Mouse (Mus musculus) midbrain, embryonic 10.5 days (tissue): ENCODE data around the gene Map4k3. TPM values are rescaled to one million over a fixed set of nuclear protein-coding genes. Genes with fewer than 3 reads are reported as not detected.
"Not testable (repeated sequence)": the region's sequence is repeated elsewhere in the genome, so short reads cannot be mapped to it uniquely, and the experiment has no call there.

Source experiments
- DNase-seq: peaks from one replicate; pipeline ENCODE4 v3.0.0-alpha.2; 2017; ENCODE audit warnings: low spot score
- H3K27ac ChIP-seq: fragments of 300-500 bp; sonication (generic); replicated peaks from 2 replicates; pipeline ENCODE4 v1.5.1; 2016; ENCODE audit warnings: mild to moderate bottlenecking
- H3K27me3 ChIP-seq: fragments of 300-500 bp; sonication (generic); 2 replicates; pipeline ENCODE4 v1.6.1; 2016; ENCODE audit warnings: low read depth, mild to moderate bottlenecking; ENCODE audit not compliant: poor library complexity, severe bottlenecking
- H3K36me3 ChIP-seq: fragments of 300-500 bp; sonication (generic); 2 replicates; pipeline ENCODE4 v1.6.1; 2016; ENCODE audit warnings: mild to moderate bottlenecking, moderate library complexity
- H3K4me1 ChIP-seq: fragments of 300-500 bp; sonication (generic); 2 replicates; pipeline ENCODE4 v1.6.1; 2016
- H3K4me3 ChIP-seq: fragments of 300-500 bp; sonication (generic); 2 replicates; pipeline ENCODE4 v1.5.1; 2016; ENCODE audit warnings: mild to moderate bottlenecking, moderate library complexity
- H3K9me3 ChIP-seq: fragments of 300-500 bp; sonication (generic); replicated peaks from 2 replicates; pipeline ENCODE4 v1.6.1; 2016; ENCODE audit warnings: mild to moderate bottlenecking
- WGBS: fragments of 180-500 bp; shearing (Covaris S2); methylation state at CpG from one replicate; pipeline ENCODE4 v1.1.7; 2016; 5-methylcytosine and 5-hydroxymethylcytosine counted together
- polyA plus RNA-seq: library from polyadenylated mRNA; unstranded; fragments of >200 nt; fragmentation: Nextera tagmentation; extraction: Ambion mirVana; gene quantifications from 2 replicates; pipeline ENCODE4 v1.2.1, GENCODE M21; 2016

The Map4k3 gene
- polyA plus RNA-seq, 1 experiment from 2014 or later = 14.1 TPM

DNA sequence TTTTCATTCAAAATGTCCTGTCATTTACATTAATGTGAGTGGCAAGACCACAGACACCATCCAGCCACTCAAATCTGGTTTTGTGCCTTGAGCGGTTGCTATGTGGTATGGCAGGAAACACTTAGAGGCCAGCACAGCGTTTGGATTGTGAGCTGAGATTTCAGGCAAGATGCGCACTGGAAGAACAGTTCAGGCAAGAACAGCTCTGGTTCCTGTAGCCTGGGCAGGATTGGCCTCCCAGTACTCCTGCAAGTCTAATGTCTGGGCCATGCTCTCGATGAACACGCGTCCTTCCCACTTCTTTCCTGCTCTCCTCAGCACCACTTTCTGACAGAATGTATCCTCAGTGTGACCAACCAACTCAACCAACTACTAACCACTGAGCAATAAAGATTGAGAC lies 145.2 kb downstream of the Map4k3 start:
- Histone ChIP-seq H3K9me3 (no peaks in the 10 kb centered on the region), H3K4me3 (no peak overlapping the region), H3K27me3 (no peaks in the 10 kb centered on the region), H3K36me3 (peaks cover 72% of the 10 kb centered on the region), H3K4me1 (no peaks in the 10 kb centered on the region), H3K27ac (no peak overlapping the region)
- 96% methylated on average over 6 of the region's 6 CpGs for WGBS
- no peak for DNase-seq

GRCm38 (mm10) chr17:80579901-80580300 lies 148.4 kb downstream of the Map4k3 start:
- Histone ChIP-seq H3K9me3 (no peaks in the 10 kb centered on the region), H3K36me3 (peaks cover 46% of the 10 kb centered on the region), H3K4me1 (peaks cover 13% of the 10 kb centered on the region), H3K27ac (no peak overlapping the region), H3K27me3 (no peaks in the 10 kb centered on the region; the same call in 1 of the 2 replicates), H3K4me3 (no peak overlapping the region)
- 83% methylated on average over 6 of the region's 6 CpGs for WGBS
- no peak for DNase-seq

DNA sequence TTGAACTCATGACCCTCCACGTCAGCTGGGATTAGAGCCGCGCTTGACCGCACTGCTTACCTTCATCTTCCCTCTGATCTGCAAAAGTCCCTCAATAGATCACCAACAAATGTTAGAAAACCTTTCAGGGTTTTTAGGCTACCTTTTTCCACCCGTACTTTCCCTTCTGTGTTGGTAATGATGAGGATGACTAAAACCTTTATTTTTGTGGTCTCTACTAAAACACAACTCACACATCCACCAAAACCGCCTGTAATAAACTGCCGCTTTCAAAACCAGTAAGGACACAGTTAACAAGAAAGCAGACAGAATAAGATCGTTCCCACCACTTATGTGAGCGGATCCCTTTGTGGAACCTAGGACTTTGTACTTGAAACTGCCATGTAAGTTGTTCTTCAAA lies 149.2 kb downstream of the Map4k3 start:
- DNase-seq = no peak
- 91% methylated on average over 9 of the region's 9 CpGs for WGBS
- H3K36me3 ChIP-seq = peaks cover 38% of the 10 kb centered on the region
- no peak overlapping the region for H3K27ac ChIP-seq
- peaks cover 13% of the 10 kb centered on the region for H3K4me1 ChIP-seq
- H3K9me3 ChIP-seq = no peaks in the 10 kb centered on the region
- no peak overlapping the region for H3K4me3 ChIP-seq
- no peaks in the 10 kb centered on the region; the same call in 1 of the 2 replicates for H3K27me3 ChIP-seq

DNA sequence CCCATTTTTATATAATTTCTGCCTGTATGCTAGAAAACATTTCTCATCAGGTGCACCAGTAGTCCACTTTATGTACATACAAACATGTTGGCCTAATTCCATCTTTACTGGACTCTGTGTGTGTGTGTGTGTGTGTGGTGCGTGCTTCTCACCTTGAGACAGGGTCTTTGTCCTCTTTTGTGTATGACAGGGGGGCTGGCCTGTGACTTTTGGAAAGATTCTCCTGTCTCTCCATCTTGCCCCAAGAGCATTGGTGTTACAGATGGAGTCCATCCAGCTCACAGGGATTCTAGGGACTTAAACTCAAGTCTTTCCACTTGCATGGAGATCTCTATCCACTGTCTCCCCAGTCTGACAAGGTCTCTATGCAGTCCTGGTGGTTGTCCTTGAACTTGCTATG lies 150.2 kb downstream of the Map4k3 start:
- Histone ChIP-seq H3K36me3 (peaks cover 27% of the 10 kb centered on the region), H3K4me1 (peaks cover 14% of the 10 kb centered on the region), H3K27me3 (no peaks in the 10 kb centered on the region; the same call in 1 of the 2 replicates), H3K9me3 (no peaks in the 10 kb centered on the region), H3K27ac (no peak overlapping the region), H3K4me3 (no peak overlapping the region)
- whole genome bisulfite sequencing = 100% methylated on average over 1 of the region's 1 CpGs
- DNase-seq = no peak

GRCm38 (mm10) chr17:80577639-80578038 lies 150.6 kb downstream of the Map4k3 start, which contains the start of gene Cdkl4:
Gene Cdkl4, minus strand, starts transcription at chr17:80577813.
- Histone ChIP-seq H3K27ac (peak within 1 kb of the TSS; percentile 73), H3K27me3 (no peaks in the 10 kb centered on the region; the same call in 1 of the 2 replicates), H3K4me3 (peak within 1 kb of the TSS; percentile 62), H3K9me3 (no peaks in the 10 kb centered on the region), H3K4me1 (peaks cover 17% of the 10 kb centered on the region), H3K36me3 (peaks cover 23% of the 10 kb centered on the region)
- WGBS = 67% methylated on average over 15 of the region's 15 CpGs
- DNase-seq = no peak

GRCm38 (mm10) chr17:80577214-80577613 lies 151.1 kb downstream of the Map4k3 start:
- WGBS = 2% methylated on average over 30 of the region's 30 CpGs
- Histone ChIP-seq H3K9me3 (no peaks in the 10 kb centered on the region), H3K4me3 (peak overlapping the region; percentile 62), H3K27me3 (no peaks in the 10 kb centered on the region; the same call in 1 of the 2 replicates), H3K36me3 (peaks cover 21% of the 10 kb centered on the region), H3K4me1 (peaks cover 21% of the 10 kb centered on the region), H3K27ac (peak overlapping the region; percentile 73)
- DNase-seq = peak; percentile 73

GRCm38 (mm10) chr17:80575008-80575407 lies 153.3 kb downstream of the Map4k3 start:
- DNase-seq = no peak
- Histone ChIP-seq H3K4me1 (peaks cover 30% of the 10 kb centered on the region), H3K27me3 (no peaks in the 10 kb centered on the region; the same call in 1 of the 2 replicates), H3K27ac (no peak overlapping the region), H3K4me3 (no peak overlapping the region), H3K9me3 (no peaks in the 10 kb centered on the region), H3K36me3 (0 out of 2 replicates have a peak, but pooled peaks cover 2% of the 10 kb centered on the region)
- WGBS = 76% methylated on average over 7 of the region's 7 CpGs

DNA sequence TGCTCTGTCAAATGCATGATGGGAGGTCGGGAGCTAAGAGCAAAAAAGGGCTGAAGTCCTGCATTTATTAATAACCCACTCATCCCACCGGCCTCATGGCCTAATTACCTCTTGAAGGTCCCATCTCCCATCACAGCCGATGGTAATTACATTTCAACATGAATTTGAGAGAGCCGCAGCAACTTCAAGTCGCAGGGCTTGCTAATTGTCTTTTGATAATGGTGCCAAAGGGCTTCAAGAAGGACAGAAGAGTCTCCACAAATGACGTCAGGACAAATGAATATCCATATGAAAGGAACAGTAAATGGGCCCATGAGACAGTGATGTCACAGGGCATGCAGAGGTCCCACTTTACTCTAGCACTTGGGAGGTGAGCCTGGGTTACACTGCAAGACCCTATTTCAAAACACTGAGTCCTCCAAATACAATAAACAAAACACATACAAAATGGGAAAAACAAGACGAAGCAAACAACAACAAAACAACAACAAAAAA lies 153.8 kb downstream of the Map4k3 start:
- Histone ChIP-seq H3K27me3 (no peaks in the 10 kb centered on the region; the same call in 1 of the 2 replicates), H3K9me3 (no peaks in the 10 kb centered on the region), H3K27ac (no peak overlapping the region), H3K36me3 (no peaks in the 10 kb centered on the region), H3K4me3 (no peak overlapping the region), H3K4me1 (peaks cover 30% of the 10 kb centered on the region)
- DNase-seq = no peak
- WGBS = 87% methylated on average over 7 of the region's 7 CpGs

DNA sequence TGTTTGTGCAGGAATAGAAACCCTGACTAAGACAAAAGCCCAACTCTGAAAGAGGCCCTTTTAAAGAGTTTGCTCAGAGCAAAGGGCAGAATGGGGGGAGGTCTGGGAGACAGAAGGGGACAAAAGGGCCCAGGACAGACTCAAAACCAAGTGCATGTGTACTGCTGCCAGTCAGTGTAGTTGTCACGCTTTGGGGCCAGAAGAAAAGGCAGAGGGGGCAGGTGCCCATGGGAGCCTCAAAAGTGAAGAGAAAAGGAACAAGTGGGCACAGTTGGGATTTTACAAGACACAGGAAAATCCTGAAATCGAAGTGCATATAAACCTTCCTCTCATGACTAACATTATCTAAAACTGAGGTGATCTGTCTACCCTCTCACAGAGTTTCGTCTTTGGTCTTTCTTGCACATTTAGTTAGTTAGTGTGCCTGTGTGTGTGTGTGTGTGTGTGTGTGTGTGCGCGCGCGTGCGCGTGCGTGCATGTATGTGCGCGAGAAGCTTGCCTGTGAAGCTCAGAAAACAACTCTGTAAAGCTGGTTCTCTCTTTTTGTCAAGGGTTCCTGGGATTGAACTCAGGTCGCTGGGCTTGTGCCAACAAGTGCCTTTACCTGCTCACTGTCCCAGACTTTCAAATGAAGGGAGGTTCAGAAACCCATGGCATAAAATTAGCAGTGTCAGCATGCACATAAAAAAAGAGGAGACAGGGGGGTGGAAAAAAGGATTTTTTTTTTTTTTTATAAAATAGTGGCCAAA lies 155.9 kb downstream of the Map4k3 start:
- no peaks in the 10 kb centered on the region for H3K9me3 ChIP-seq
- peaks cover 27% of the 10 kb centered on the region for H3K4me1 ChIP-seq
- H3K36me3 ChIP-seq = no peaks in the 10 kb centered on the region
- H3K27me3 ChIP-seq = no peaks in the 10 kb centered on the region
- peak overlapping the region; percentile 39; the same call in 1 of the 2 replicates for H3K27ac ChIP-seq
- WGBS = 88% methylated on average over 13 of the region's 13 CpGs
- no peak for DNase-seq
- H3K4me3 ChIP-seq = no peak overlapping the region

DNA sequence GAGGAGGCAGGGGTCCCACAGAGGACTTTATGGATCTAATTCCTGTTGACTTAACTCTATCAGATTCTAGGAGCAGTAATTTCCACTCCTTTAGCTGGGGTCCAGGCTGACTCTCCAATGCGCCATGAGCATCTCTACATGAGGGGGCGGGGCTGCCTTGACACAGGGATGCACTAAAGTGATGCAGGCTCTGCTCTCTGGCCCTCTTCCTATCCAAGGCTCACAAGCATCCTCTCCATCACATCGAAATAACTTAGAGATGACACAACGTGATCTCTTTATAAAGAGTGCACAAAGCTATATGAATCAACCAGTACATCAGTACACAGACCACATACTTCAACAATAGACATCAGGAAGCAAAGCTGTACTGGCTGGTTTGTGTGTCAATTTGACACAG lies 156.8 kb downstream of the Map4k3 start:
- peaks cover 18% of the 10 kb centered on the region for H3K4me1 ChIP-seq
- no peaks in the 10 kb centered on the region for H3K27me3 ChIP-seq
- 0 out of 2 replicates have a peak overlapping the region, but pooled peaks have one; percentile 49 for H3K27ac ChIP-seq
- WGBS = 86% methylated on average over 4 of the region's 4 CpGs
- no peaks in the 10 kb centered on the region for H3K36me3 ChIP-seq
- DNase-seq = no peak
- peaks cover 4% of the 10 kb centered on the region; the same call in 1 of the 2 replicates for H3K9me3 ChIP-seq
- no peak overlapping the region for H3K4me3 ChIP-seq

DNA sequence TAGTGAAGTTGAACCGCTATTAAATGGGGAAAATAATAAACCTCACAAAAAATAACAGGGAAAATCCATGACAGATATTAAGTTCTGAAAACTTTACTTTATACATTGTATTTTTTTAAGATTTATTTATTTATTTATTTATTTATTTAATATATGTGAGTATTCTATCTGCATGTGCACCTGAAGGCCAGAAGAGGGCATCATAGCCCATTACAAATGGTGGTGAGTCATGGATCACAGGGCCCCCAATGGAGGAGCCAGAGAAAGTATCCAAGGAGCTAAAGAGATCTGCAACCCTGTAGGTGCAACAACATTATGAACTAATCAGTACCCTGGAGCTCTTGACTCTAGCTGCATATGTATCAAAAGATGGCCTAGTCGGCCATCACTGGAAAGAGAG lies 158.6 kb downstream of the Map4k3 start:
- peaks cover 19% of the 10 kb centered on the region for H3K9me3 ChIP-seq
- peaks cover 11% of the 10 kb centered on the region for H3K36me3 ChIP-seq
- not testable (repeated sequence) for H3K27me3 ChIP-seq, H3K27ac ChIP-seq, H3K4me3 ChIP-seq, DNase-seq
- 86% methylated on average over 1 of the region's 2 CpGs for WGBS
- peaks cover 17% of the 10 kb centered on the region for H3K4me1 ChIP-seq

GRCm38 (mm10) chr17:80568842-80569601 lies 159.3 kb downstream of the Map4k3 start:
- Histone ChIP-seq H3K27ac (no peak overlapping the region), H3K4me3 (no peak overlapping the region), H3K9me3 (peaks cover 19% of the 10 kb centered on the region), H3K4me1 (peaks cover 17% of the 10 kb centered on the region), H3K27me3 (no peaks in the 10 kb centered on the region), H3K36me3 (peaks cover 18% of the 10 kb centered on the region)
- no peak for DNase-seq
- 88% methylated on average over 6 of the region's 6 CpGs for WGBS
